Mouse (Mus musculus): ENCODE data around the gene Gpr4. TPM values are rescaled to one million over a fixed set of nuclear protein-coding genes. Genes with fewer than 3 reads are reported as not detected.

Gene Gpr4
- total RNA-seq, 4 experiments from 2014 or later = 5.7 to 15.2 (median 8.2) TPM

GRCm38 (mm10) chr7:19265928-19266822 lies 53.8 kb downstream of the Gpr4 start:
- DNase-seq = no peak

- DNase-seq = no peak
These were observed 54.7 kb downstream of the Gpr4 start for GRCm38 (mm10) chr7:19267051-19267450.

DNA sequence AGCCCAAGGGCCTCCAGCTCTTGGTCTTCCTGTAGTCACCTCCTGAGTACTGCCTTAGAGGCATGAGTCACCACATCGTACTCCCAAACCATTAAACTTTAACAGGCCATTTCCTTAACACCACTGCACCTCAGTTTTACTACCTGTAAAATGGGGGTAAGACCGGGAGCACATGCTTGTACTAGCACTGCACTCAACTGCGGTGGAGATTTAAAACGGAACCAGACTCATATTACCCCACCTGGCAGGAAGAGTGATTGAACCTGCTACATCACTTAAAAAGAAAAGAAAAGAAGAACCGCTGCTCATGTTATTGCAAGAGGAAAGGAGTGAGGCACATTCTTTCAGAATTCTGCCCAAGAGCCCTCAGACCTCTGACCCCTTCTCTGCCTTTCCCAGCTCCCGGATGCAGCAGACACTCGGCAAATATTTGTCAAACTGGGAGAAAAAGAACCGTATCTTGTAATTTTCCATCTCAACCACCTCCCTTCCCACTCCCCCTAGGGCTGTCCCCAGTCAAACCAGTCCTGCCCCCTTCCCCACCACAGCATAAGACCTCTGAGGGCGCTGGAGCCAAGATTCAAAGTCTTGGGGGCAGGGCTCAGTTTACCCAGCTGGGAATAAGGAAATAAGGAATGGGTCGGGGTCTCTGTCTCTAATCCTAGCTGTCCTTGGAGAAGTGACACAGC lies 56.8 kb downstream of the Gpr4 start:
- DNase-seq = no peak

DNA sequence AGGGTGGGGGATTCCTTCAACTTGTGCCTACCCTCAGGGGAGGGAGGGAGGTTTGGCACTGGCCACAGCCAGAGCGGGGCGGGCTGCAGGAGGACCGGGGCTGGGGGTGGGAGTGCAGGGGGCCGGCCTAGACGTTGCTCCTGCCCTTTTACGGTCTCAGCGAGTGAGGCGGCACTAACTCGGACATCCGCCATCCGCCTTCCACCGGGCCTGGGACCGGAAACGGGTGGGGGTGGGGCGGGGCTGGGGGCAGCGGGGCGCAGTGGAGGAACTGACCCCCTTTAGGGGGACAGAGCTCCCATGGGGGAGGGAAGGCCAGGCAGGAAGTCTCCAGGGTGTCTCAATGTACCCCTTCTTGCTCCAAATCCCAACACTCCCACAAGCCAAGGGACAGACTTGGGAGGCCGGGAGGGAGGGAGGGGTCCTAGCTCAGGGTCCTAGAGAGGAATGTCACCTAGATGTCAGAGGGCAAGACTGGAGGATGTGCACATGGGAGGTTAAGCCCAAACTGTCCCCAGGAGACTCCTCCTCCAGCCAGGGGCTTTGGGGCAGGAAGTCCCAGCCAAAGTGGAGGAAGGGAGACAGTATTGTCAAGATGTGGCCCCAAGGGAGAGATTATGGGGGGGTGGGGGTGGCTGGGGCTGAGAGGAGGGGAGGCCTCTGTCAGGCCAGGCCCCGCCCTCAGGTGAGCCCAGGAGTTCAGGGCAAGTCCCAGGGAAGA lies 57.5 kb downstream of the Gpr4 start:
- no peak for DNase-seq

DNA sequence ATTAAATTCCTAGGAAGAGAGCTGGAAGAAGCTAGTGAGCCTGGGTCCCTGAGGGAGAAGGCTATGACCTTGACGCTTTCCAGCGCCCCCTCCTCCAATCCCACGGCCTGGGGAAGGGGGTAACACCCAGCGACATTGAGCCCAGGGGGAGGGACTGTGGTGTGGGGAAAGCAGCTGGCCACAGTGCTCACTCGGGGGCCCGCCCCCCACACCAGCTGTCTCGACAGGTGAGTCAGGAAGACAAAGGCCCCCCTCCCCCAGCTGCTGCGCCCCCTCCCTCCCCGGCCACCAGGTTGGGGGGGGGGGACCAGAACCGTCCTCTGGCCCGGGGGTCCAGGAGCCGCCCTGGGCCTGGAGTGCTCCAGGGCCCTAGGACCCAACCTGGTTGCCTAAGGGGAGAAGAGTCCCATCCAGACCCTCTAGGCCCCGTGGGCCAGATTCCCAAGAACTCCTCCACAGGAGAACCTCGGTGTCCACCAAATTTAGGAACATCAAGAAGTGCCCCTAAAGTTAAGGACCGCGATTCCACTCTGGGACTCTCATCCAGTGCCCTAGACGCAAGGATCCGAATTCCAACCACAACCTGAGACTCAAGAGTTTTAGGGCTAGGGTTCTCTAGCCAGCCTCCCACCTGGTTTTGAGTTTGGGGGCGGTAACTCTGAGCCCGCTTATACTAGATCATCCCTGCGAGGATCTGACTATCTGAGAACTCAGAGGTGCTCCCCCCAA lies 58.3 kb downstream of the Gpr4 start:
- DNase-seq = no peak

DNA sequence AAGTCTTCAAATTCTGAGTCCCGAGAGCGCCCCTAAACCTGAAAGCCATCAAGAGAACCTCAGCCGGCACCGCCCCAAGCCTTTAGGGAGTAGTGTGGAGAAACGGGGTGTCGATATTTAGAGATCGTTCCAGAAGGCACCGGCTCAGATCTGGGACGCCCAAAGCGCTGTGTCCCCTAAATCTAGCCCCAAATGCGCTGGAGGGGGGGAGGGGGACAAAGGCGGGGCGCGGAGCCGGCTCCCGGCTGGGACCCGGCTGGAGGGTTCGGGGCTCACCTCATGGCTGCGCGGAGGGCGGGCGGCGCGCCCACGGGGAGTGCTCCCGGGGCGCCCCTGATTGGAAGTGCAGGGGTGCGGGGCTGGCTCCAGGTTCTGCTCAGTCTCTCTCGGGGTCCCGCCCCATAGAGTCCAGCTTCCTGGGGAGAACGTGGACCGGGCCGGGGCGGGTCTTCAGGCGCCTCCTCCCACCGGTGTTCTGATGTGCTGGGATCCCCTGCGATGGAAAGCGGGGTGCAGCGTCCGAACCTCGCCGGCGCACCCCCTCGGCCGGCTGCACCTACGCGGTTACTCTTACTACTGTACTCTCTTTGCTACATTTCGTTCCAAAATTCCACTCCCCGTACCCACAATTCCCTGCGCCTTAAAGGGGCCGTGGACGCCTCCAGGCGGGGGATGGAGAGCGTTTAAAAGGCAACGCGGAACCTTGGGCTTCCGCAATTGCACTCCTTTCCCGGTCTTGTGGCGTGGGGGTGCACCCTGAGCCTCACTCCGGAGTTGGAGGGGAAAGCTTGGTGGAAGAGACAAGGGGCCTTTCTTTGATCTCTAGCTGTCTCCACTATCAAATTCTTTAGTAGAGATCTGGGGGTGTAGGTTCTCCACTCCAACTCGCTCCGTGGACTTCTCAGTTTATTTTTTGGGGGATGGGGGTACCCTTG lies 59.2 kb downstream of the Gpr4 start, which contains the start of gene Vasp:
Vasp (minus strand) TSS at position 580 of the 935 bp plus-strand sequence.
- DNase-seq = peak; percentile 84

- DNase-seq = peak; percentile 74
These were observed 59.9 kb downstream of the Gpr4 start for GRCm38 (mm10) chr7:19272173-19272764.

Small RNAs within 50 kb of the gene (microRNA-seq; reads per million reads assigned to microRNA genes)
- gene Mir330 = 497 to 722 reads per million in 2 experiments

Other genes starting within 250 kb of the Gpr4 start
- gene Nanos2, start 225.1 kb upstream of the Gpr4 start, total RNA-seq (2022) = not detected
- gene Mypop, start 221.3 kb upstream of the Gpr4 start, total RNA-seq (2022) = 10 to 100 TPM; 11.4 to 18.0 (median 15.5) TPM
- 10 to 100 TPM; 49.0 to 52.8 (median 50.9) TPM for gene Irf2bp1, start 208.5 kb upstream of the Gpr4 start, total RNA-seq (2022)
- under 1 TPM in 1 of 4 experiments, not detected in 3; 0.12 TPM for gene Foxa3, start 189.0 kb upstream of the Gpr4 start, total RNA-seq (2022)
- 100 to 1,000 TPM; 110 to 113 (median 111) TPM for gene Sympk, start 188.2 kb upstream of the Gpr4 start, total RNA-seq (2022)
- under 1 TPM in 1 of 4 experiments, not detected in 3; 0.24 TPM for gene Rsph6a, start 157.8 kb upstream of the Gpr4 start, total RNA-seq (2022)
- gene Dmwd, start 136.3 kb upstream of the Gpr4 start, total RNA-seq (2022) = 10 to 100 TPM; 54.9 to 74.1 (median 62.4) TPM
- gene Dmpk, start 128.7 kb upstream of the Gpr4 start, total RNA-seq (2022) = 100 to 1,000 TPM; 118 to 287 (median 209) TPM
- 10 to 100 TPM; 16.8 to 27.8 (median 20.2) TPM for gene Six5, start 117.9 kb upstream of the Gpr4 start, total RNA-seq (2022)
- not detected for gene Gm4969, start 94.2 kb upstream of the Gpr4 start, total RNA-seq (2022)
- gene Fbxo46, start 92.7 kb upstream of the Gpr4 start, total RNA-seq (2022) = 10 to 100 TPM; 13.6 to 17.6 (median 16.1) TPM
- 10 to 100 TPM; 18.0 to 24.0 (median 23.9) TPM for gene Qpctl, start 63.2 kb upstream of the Gpr4 start, total RNA-seq (2022)
- gene Snrpd2, start 62.8 kb upstream of the Gpr4 start, total RNA-seq (2022) = 10 to 100 TPM; 86.1 to 97.7 (median 92.4) TPM
- 1 to 10 TPM in 1 of 4 experiments, under 1 TPM in 3; 0.17 to 1.5 (median 0.64) TPM for gene Gipr, start 46.4 kb upstream of the Gpr4 start, total RNA-seq (2022)
- 10 to 100 TPM; 56.2 to 79.2 (median 69.6) TPM for gene Eml2, start 36.1 kb upstream of the Gpr4 start, total RNA-seq (2022)
- 10 to 100 TPM; 32.4 to 41.5 (median 33.7) TPM for gene Opa3, start 15.8 kb downstream of the Gpr4 start, total RNA-seq (2022)
- 10 to 100 TPM; 44.8 to 70.6 (median 59.1) TPM for gene Vasp, start 59.3 kb downstream of the Gpr4 start, total RNA-seq (2022)
- not detected for gene Ppm1n, start 67.5 kb downstream of the Gpr4 start, total RNA-seq (2022)
- gene Rtn2, start 70.1 kb downstream of the Gpr4 start, total RNA-seq (2022) = 10 to 100 TPM in 1 of 4 experiments, 1 to 10 TPM in 3; 3.8 to 15.0 (median 6.8) TPM
- 1 to 10 TPM; 1.6 to 9.4 (median 5.6) TPM for gene Fosb, start 97.5 kb downstream of the Gpr4 start, total RNA-seq (2022)
- gene Ercc1, start 132.2 kb downstream of the Gpr4 start, total RNA-seq (2022) = 10 to 100 TPM; 32.4 to 56.3 (median 41.6) TPM
- gene Cd3eap, start 146.9 kb downstream of the Gpr4 start, total RNA-seq (2022) = 10 to 100 TPM; 12.9 to 15.2 (median 13.5) TPM
- gene Ppp1r13l, start 147.2 kb downstream of the Gpr4 start, total RNA-seq (2022) = 10 to 100 TPM in 1 of 4 experiments, 1 to 10 TPM in 3; 6.4 to 12.5 (median 8.4) TPM
- 10 to 100 TPM; 31.0 to 44.8 (median 39.2) TPM for gene Ercc2, start 169.5 kb downstream of the Gpr4 start, total RNA-seq (2022)
- gene Klc3, start 191.6 kb downstream of the Gpr4 start, total RNA-seq (2022) = 10 to 100 TPM in 1 of 4 experiments, 1 to 10 TPM in 2, under 1 TPM in 1; 0.61 to 13.6 (median 5.5) TPM
- gene Ckm, start 192.2 kb downstream of the Gpr4 start, total RNA-seq (2022) = not detected
- 10 to 100 TPM; 44.4 to 53.9 (median 47.6) TPM for gene Mark4, start 246.3 kb downstream of the Gpr4 start, total RNA-seq (2022)

Measured in adrenal gland, adult 8-10 months (tissue).